Comparison of ENCODE assay signal across 13 mouse cellular contexts in genomic region chr1:63107614-63108327, GRCm38 (mm10). TPM values are rescaled to one million over a fixed set of nuclear protein-coding genes. Genes with fewer than 3 reads are reported as not detected.
DNase-seq lines count a peak whose midpoint lies in the region; ATAC-seq lines count a peak whose summit lies in the region.
"Had no signal": no experiment of that assay in that cellular context is flagged by ENCODE, and none has a peak within 500 bp of the region (broad histone marks: within the 10 kb centered on the region; RNA-seq: fewer than 3 reads in every experiment).

No protein-coding gene starts in this region.

- H3K27me3 ChIP-seq in heart, embryonic 10.5 days (ENCODE audit: insufficient read depth, poor library complexity, severe bottlenecking), result no peaks in the 10 kb centered on the region
- H3K27me3 ChIP-seq in midbrain, embryonic 16.5 days (ENCODE audit: control insufficient read depth, insufficient read depth, low read depth, low read length), result no peaks in the 10 kb centered on the region
- H3K27me3 ChIP-seq in midbrain, embryonic 10.5 days (ENCODE audit: low read depth, poor library complexity, severe bottlenecking), result no peaks in the 10 kb centered on the region
- no peaks in the 10 kb centered on the region for H3K27me3 ChIP-seq in heart, embryonic 16.5 days (ENCODE audit: control insufficient read depth, insufficient read depth, low read length)
- H3K27me3 ChIP-seq: limb, embryonic 12.5 days; megakaryocyte, embryonic 14.5 days; neural tube, embryonic 12.5 days had no signal

- 0 out of 2 replicates have a peak, but pooled peaks have one; percentile 36 for ATAC-seq in midbrain, embryonic 16.5 days
- ATAC-seq in heart, embryonic 16.5 days (replicated peaks; ENCODE audit: extremely low read depth, insufficient read depth, low FRiP score), result no peak

- H3K27ac ChIP-seq in heart, embryonic 10.5 days, result peak overlapping the region; percentile 45; the same call in 1 of the 2 replicates
- no peak overlapping the region for H3K27ac ChIP-seq in midbrain, embryonic 16.5 days (ENCODE audit: low read length)
- no peak overlapping the region for H3K27ac ChIP-seq in midbrain, embryonic 10.5 days (replicated peaks)
- H3K27ac ChIP-seq in heart, embryonic 16.5 days (ENCODE audit: low read length), result peak overlapping the region; percentile 80
- H3K27ac ChIP-seq: forebrain, embryonic 10.5 days; limb, embryonic 12.5 days; neural tube, embryonic 12.5 days had no signal

- H3K36me3 ChIP-seq in heart, embryonic 10.5 days, result peaks cover 23% of the 10 kb centered on the region
- H3K36me3 ChIP-seq in midbrain, embryonic 16.5 days (ENCODE audit: control insufficient read depth, insufficient read depth, low read length), result peaks cover 5% of the 10 kb centered on the region; the same call in 1 of the 2 replicates
- H3K36me3 ChIP-seq in midbrain, embryonic 10.5 days, result peaks cover 47% of the 10 kb centered on the region
- H3K36me3 ChIP-seq in heart, embryonic 16.5 days (ENCODE audit: control insufficient read depth, insufficient read depth), result peaks cover 8% of the 10 kb centered on the region

- H3K4me1 ChIP-seq in heart, embryonic 10.5 days, result peaks cover 35% of the 10 kb centered on the region
- H3K4me1 ChIP-seq in midbrain, embryonic 16.5 days (ENCODE audit: control insufficient read depth, insufficient read depth, low read length), result peaks cover 19% of the 10 kb centered on the region
- H3K4me1 ChIP-seq in midbrain, embryonic 10.5 days, result peaks cover 25% of the 10 kb centered on the region
- peaks cover 28% of the 10 kb centered on the region for H3K4me1 ChIP-seq in heart, embryonic 16.5 days (ENCODE audit: control insufficient read depth, insufficient read depth, low read length)

- H3K4me2 ChIP-seq in midbrain, embryonic 16.5 days (ENCODE audit: low read length), result no peak overlapping the region
- peak overlapping the region; percentile 16 for H3K4me2 ChIP-seq in heart, embryonic 16.5 days (ENCODE audit: low read depth, low read length)
- H3K4me2 ChIP-seq: limb, embryonic 12.5 days; neural tube, embryonic 12.5 days had no signal

- H3K9ac ChIP-seq in midbrain, embryonic 16.5 days (ENCODE audit: low read depth, low read length), result no peak overlapping the region
- H3K9ac ChIP-seq in heart, embryonic 16.5 days (ENCODE audit: low read length), result peak overlapping the region; percentile 14; the same call in 1 of the 2 replicates
- H3K9ac ChIP-seq: limb, embryonic 12.5 days; neural tube, embryonic 12.5 days had no signal

- DNase-seq in heart, embryonic 10.5 days (ENCODE audit: low spot score), result peak; percentile 72
- DNase-seq in heart, adult 9 months (ENCODE audit: low spot score in 2 of 2), result no peak
- no peak for DNase-seq in midbrain, embryonic 10.5 days (ENCODE audit: low spot score)
- peak; percentile 40 for DNase-seq in testis, postnatal 14 days (ENCODE audit: low spot score)
- no peak for DNase-seq in right cerebral cortex, adult 18-20 months
- DNase-seq in layer of hippocampus, postnatal 10 days (ENCODE audit: low spot score in 2 of 2), result no peak
- DNase-seq: thymus, postnatal 36 days had no signal

- H3K9me3 ChIP-seq in heart, embryonic 10.5 days, result no peaks in the 10 kb centered on the region
- H3K9me3 ChIP-seq in midbrain, embryonic 16.5 days (replicated peaks; ENCODE audit: control insufficient read depth, low read length, poor library complexity, severe bottlenecking), result no peaks in the 10 kb centered on the region
- no peaks in the 10 kb centered on the region for H3K9me3 ChIP-seq in midbrain, embryonic 10.5 days (replicated peaks)
- H3K9me3 ChIP-seq in heart, embryonic 16.5 days (replicated peaks; ENCODE audit: control insufficient read depth, low read length), result no peaks in the 10 kb centered on the region
- H3K9me3 ChIP-seq: forebrain, embryonic 10.5 days; limb, embryonic 12.5 days; megakaryocyte, embryonic 14.5 days; neural tube, embryonic 12.5 days had no signal

- WGBS in heart, embryonic 10.5 days, result 66% methylated on average over 6 of the region's 6 CpGs
- WGBS in midbrain, embryonic 16.5 days, result 76% methylated on average over 6 of the region's 6 CpGs
- WGBS in midbrain, embryonic 10.5 days, result 87% methylated on average over 6 of the region's 6 CpGs
- WGBS in heart, embryonic 16.5 days, result 35% methylated on average over 6 of the region's 6 CpGs

- 0 out of 2 replicates have a peak overlapping the region, but pooled peaks have one; percentile 13 for H3K4me3 ChIP-seq in heart, embryonic 10.5 days
- no peak overlapping the region for H3K4me3 ChIP-seq in midbrain, embryonic 16.5 days (ENCODE audit: low read depth, low read length)
- H3K4me3 ChIP-seq in midbrain, embryonic 10.5 days, result no peak overlapping the region
- H3K4me3 ChIP-seq in heart, embryonic 16.5 days (ENCODE audit: low read length), result no peak overlapping the region
- H3K4me3 ChIP-seq: forebrain, embryonic 10.5 days; limb, embryonic 12.5 days; megakaryocyte, embryonic 14.5 days; neural tube, embryonic 12.5 days had no signal

RNA-seq across cellular contexts. Expression of gene Ino80d, which starts 6.7 kb away (rescaled TPM):
- polyA plus RNA-seq in heart, embryonic 10.5 days (2016; fragmentation: Nextera tagmentation; extraction: Ambion mirVana), result 12.2 and 12.9 TPM in 2 replicates
- 8.9 and 9.6 TPM in 2 replicates for polyA plus RNA-seq in midbrain, embryonic 16.5 days (2015; fragmentation: Nextera tagmentation; extraction: Ambion mirVana)
- polyA plus RNA-seq in midbrain, embryonic 10.5 days (2016; fragmentation: Nextera tagmentation; extraction: Ambion mirVana), result 9.8 and 10.9 TPM in 2 replicates
- 8.0 and 9.4 TPM in 2 replicates for polyA plus RNA-seq in heart, embryonic 16.5 days (2015; fragmentation: Nextera tagmentation; extraction: Ambion mirVana)
- 10 to 100 TPM; 26.8 to 27.9 TPM for total RNA-seq in layer of hippocampus, postnatal 10 days (2021)

Comparison
In these comparisons a context has a peak if more than half of its experiments do, and no peak if none do; other contexts are left out.
1. DNase-seq: peak in heart, embryonic 10.5 days (single experiment) and testis, postnatal 14 days (single experiment); none in heart, adult 9 months (0 of 2), midbrain, embryonic 10.5 days (single experiment), right cerebral cortex, adult 18-20 months (single experiment) and layer of hippocampus, postnatal 10 days (0 of 2).
2. H3K27ac ChIP-seq: peak in heart, embryonic 10.5 days (single experiment) and heart, embryonic 16.5 days (single experiment); none in midbrain, embryonic 16.5 days (single experiment) and midbrain, embryonic 10.5 days (single experiment).